Mouse (Mus musculus) hindbrain, postnatal 0 days (tissue): ENCODE data around the gene Hps6. TPM values are rescaled to one million over a fixed set of nuclear protein-coding genes. Genes with fewer than 3 reads are reported as not detected.

ENCODE experiments used
- ATAC-seq: fragments of 200-750 bp; cut with Nextera tagmentation; 2 replicates; pipeline ENCODE4 v1.8.0; 2017; ENCODE audit warnings: mild to moderate bottlenecking, moderate TSS enrichment, moderate library complexity
- DNase-seq: peaks from one replicate; pipeline ENCODE4 v3.0.0-alpha.2; 2015; ENCODE audit warnings: low spot score
- H3K27ac ChIP-seq: fragments of 300-500 bp; sonication (generic); 2 replicates; pipeline ENCODE4 v1.5.1; 2014; ENCODE audit warnings: mild to moderate bottlenecking
- H3K27me3 ChIP-seq: fragments of 300-500 bp; sonication (generic); 2 replicates; pipeline ENCODE4 v1.6.1; 2014; ENCODE audit warnings: low read length, mixed read lengths; ENCODE audit not compliant: insufficient read depth
- H3K36me3 ChIP-seq: fragments of 300-500 bp; sonication (generic); 2 replicates; pipeline ENCODE4 v1.6.1; 2014; ENCODE audit warnings: low read length, mixed read lengths; ENCODE audit not compliant: insufficient read depth
- H3K4me1 ChIP-seq: fragments of 300-500 bp; sonication (generic); 2 replicates; pipeline ENCODE4 v1.6.1; 2014; ENCODE audit warnings: antibody characterized with exemption, low read length, mixed read lengths; ENCODE audit not compliant: insufficient read depth
- H3K4me2 ChIP-seq: fragments of 300-500 bp; sonication (generic); 2 replicates; pipeline ENCODE4 v1.6.1; 2014; ENCODE audit warnings: low read depth, mild to moderate bottlenecking, low read length, moderate library complexity, mixed read lengths
- H3K4me3 ChIP-seq: fragments of 300-500 bp; sonication (generic); 2 replicates; pipeline ENCODE4 v1.5.1; 2014; ENCODE audit warnings: low read length
- H3K9ac ChIP-seq: fragments of 300-500 bp; sonication (generic); replicated peaks from 2 replicates; pipeline ENCODE4 v1.6.1; 2014; ENCODE audit warnings: mild to moderate bottlenecking, low read length, moderate library complexity, mixed read lengths
- H3K9me3 ChIP-seq: fragments of 300-500 bp; sonication (generic); 2 replicates; pipeline ENCODE4 v1.6.1; 2016; ENCODE audit warnings: low read length, mixed read lengths
- CTCF ChIP-seq: IDR thresholded peaks from 2 replicates; pipeline ENCODE4 v1.5.1; 2016; ENCODE audit warnings: antibody characterized with exemption, control low read depth, low read depth
- WGBS: fragments of 180-500 bp; shearing (Covaris S2); extraction: QIAGEN DNeasy Blood & Tissue Kit; methylation state at CpG from one replicate; pipeline ENCODE4 v1.1.7; 2014; 5-methylcytosine and 5-hydroxymethylcytosine counted together
- polyA plus RNA-seq: library from polyadenylated mRNA; unstranded; fragments of >200 nt; fragmentation: Nextera tagmentation; extraction: Ambion mirVana; gene quantifications from 2 replicates; pipeline ENCODE4 v1.2.1, GENCODE M21; 2015
- total RNA-seq: library from RNA; depleted of rRNA; stranded (reverse); fragments of >200 nt; gene quantifications from 2 replicates; pipeline ENCODE4 v1.2.3, GENCODE M21; 2014

The Hps6 gene
- total and polyA plus RNA-seq, 2 experiments from 2014 or later = 4.7 to 10.6 TPM

DNA sequence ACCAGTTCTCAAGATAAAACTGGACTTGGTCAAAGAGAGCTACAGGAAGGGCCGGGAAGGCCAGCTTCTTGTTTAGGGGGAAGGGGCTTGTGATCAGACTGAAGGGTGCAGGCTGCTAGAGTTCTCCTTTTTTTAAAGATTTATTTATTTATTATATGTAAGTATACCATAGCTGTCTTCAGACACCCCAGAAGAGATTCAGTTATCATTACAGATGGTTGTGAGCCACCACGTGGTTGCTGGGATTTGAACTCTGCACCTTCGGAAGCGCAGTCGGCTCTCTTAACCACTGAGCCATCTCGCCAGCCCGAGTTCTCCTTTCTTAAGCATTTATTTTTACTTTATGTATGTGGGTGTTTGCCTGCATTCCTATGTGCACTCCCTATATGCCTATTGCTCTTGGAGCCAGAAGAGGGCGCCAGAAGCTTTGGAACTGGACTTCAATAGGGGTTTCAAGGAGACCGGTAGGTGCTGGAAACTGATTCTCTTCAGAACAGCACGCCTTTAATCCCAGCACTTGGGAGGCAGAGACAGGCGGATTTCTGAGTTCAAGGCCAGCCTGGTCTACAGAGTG is 25.5 kb downstream of the Hps6 start:
- no peaks in the 10 kb centered on the region for H3K9me3 ChIP-seq
- peak; percentile 39 for TF ChIP-seq CTCF
- ATAC-seq (no peak), DNase-seq (no peak)
- H3K4me3 ChIP-seq = no peak overlapping the region
- no peak overlapping the region for H3K4me2 ChIP-seq
- peaks cover 23% of the 10 kb centered on the region for H3K36me3 ChIP-seq
- no peaks in the 10 kb centered on the region for H3K4me1 ChIP-seq
- H3K27me3 ChIP-seq = no peaks in the 10 kb centered on the region
- H3K9ac ChIP-seq = no peak overlapping the region
- 75% methylated on average over 11 of the region's 11 CpGs for WGBS
- H3K27ac ChIP-seq = no peak overlapping the region

GRCm38 (mm10) chr19:46029652-46030051 is 26.3 kb downstream of the Hps6 start:
- Histone ChIP-seq H3K4me1 (no peaks in the 10 kb centered on the region), H3K27me3 (no peaks in the 10 kb centered on the region), H3K9ac (no peak overlapping the region), H3K4me3 (no peak overlapping the region), H3K27ac (no peak overlapping the region), H3K9me3 (no peaks in the 10 kb centered on the region), H3K36me3 (peaks cover 31% of the 10 kb centered on the region), H3K4me2 (no peak overlapping the region)
- TF ChIP-seq CTCF = no peak
- DNase-seq (no peak), ATAC-seq (no peak)
- 95% methylated on average over 1 of the region's 1 CpGs for WGBS

DNA sequence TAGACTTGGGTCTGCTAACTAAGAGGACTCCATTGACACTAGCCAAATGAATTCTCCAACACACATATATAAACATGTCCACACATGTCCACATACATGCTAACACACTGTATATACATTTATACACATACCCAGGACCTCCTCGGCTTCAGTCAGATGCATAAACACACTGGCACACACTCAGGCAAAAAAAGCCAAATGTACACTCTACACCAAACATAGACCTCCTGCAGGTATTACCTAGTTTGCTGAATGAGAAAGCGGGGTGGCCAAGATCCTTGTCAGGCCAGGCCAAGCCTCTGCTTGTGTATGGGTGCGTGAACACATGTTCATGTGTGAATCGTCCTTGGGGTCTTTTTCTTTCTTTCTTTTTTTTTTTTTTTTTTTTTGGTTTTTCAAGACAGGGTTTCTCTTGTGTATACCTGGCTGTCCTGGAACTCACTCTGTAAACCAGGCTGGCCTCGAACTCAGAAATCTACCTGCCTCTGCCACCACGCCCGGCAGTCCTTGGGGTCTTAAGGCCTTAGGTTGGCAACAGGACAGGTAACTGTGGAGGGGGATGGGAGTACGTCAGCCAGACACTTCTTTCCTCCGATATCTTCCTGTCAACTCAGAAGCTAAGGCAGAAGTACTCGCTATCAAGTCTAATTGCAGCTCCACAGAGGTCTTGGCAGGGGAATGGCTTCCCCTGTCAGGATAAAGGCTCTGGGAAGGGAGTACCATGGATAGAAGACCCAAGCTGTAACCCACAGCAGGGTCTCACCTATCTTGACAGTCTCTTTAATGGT is 27.1 kb downstream of the Hps6 start:
- no peak for TF ChIP-seq CTCF
- H3K4me1 ChIP-seq = no peaks in the 10 kb centered on the region
- ATAC-seq = no peak
- H3K27ac ChIP-seq = no peak overlapping the region
- H3K27me3 ChIP-seq = no peaks in the 10 kb centered on the region
- H3K4me2 ChIP-seq = no peak overlapping the region
- H3K9me3 ChIP-seq = no peaks in the 10 kb centered on the region
- H3K9ac ChIP-seq = no peak overlapping the region
- no peak for DNase-seq
- WGBS = 93% methylated on average over 10 of the region's 10 CpGs
- no peak overlapping the region for H3K4me3 ChIP-seq
- H3K36me3 ChIP-seq = peaks cover 38% of the 10 kb centered on the region

DNA sequence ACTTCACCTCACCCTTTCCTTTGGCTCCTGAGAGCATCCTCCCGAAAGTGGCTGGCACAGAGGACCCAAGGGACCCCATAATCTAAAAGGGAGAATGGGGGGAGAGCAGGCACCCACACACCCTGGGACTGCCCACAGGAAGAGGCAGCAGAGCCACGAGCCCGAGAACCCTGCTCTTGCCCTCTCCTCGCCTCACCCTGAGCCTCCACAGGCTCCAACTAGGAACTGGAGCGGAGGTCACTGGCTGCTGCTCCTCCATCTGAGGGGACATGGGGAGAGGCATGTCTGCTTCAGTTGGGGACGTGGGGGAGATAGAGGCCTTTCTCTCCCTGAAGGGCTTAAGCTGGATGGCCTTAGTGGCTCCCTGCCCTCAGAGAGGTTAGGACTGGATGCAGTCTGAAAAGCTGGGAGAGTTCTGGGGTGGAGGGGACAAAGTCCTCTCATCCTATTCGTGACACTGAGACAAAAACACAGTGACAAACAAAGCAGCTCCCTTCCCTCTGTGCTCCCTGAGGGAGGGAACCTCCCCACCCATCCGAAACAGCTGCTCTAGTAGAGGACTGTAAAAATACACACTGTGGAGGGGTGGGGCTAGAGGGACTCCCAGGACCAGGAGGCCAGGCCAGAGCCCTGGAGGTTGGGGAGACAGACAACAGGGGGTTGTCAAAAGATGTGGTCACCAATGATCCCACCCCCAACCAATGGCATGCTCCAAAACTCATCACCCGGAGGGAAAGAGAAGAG is 28.6 kb downstream of the Hps6 start:
- Histone ChIP-seq H3K4me2 (no peak overlapping the region), H3K4me3 (no peak overlapping the region), H3K27ac (no peak overlapping the region), H3K27me3 (no peaks in the 10 kb centered on the region), H3K4me1 (0 out of 2 replicates have a peak, but pooled peaks cover 3% of the 10 kb centered on the region), H3K9me3 (no peaks in the 10 kb centered on the region), H3K36me3 (peaks cover 45% of the 10 kb centered on the region), H3K9ac (no peak overlapping the region)
- no peak for TF ChIP-seq CTCF
- 60% methylated on average over 9 of the region's 9 CpGs for WGBS
- no peak for DNase-seq
- no peak for ATAC-seq

- no peak overlapping the region for H3K4me3 ChIP-seq
- H3K27me3 ChIP-seq = no peaks in the 10 kb centered on the region
- H3K4me2 ChIP-seq = no peak overlapping the region
- peaks cover 11% of the 10 kb centered on the region for H3K4me1 ChIP-seq
- TF ChIP-seq CTCF = no peak
- H3K9me3 ChIP-seq = no peaks in the 10 kb centered on the region
- H3K36me3 ChIP-seq = peaks cover 45% of the 10 kb centered on the region
- WGBS = 72% methylated on average over 26 of the region's 26 CpGs
- no peak overlapping the region for H3K27ac ChIP-seq
- no peak for DNase-seq
- no peak overlapping the region for H3K9ac ChIP-seq
- ATAC-seq = no peak
Measured at GRCm38 (mm10) chr19:46032731-46033510, 29.6 kb downstream of the Hps6 start.

GRCm38 (mm10) chr19:46033911-46034310 is 30.6 kb downstream of the Hps6 start:
- WGBS = 91% methylated on average over 11 of the region's 11 CpGs

More at GRCm38 (mm10) chr19:46033911-46034310, 30.6 kb downstream of the Hps6 start:
- no peak overlapping the region for H3K4me2 ChIP-seq
- no peak overlapping the region for H3K9ac ChIP-seq
- peaks cover 14% of the 10 kb centered on the region for H3K4me1 ChIP-seq
- ATAC-seq (no peak), DNase-seq (no peak)
- no peaks in the 10 kb centered on the region for H3K27me3 ChIP-seq
- H3K4me3 ChIP-seq = no peak overlapping the region
- peaks cover 45% of the 10 kb centered on the region for H3K36me3 ChIP-seq
- TF ChIP-seq CTCF = no peak
- H3K9me3 ChIP-seq = no peaks in the 10 kb centered on the region
- H3K27ac ChIP-seq = no peak overlapping the region
